Mouse (Mus musculus) kidney, adult 9 months (tissue): ENCODE results near the gene Fanca.
A peak's percentile ranks its signal among the peaks of the same experiment; 100 is the strongest.
"Not testable (repeated sequence)": the region's sequence is repeated elsewhere in the genome, so short reads cannot be mapped to it uniquely, and the experiment has no call there.

Experiments
- DNase-seq: peaks from one replicate; pipeline ENCODE4 v3.0.0; 2022

The Fanca gene

DNA sequence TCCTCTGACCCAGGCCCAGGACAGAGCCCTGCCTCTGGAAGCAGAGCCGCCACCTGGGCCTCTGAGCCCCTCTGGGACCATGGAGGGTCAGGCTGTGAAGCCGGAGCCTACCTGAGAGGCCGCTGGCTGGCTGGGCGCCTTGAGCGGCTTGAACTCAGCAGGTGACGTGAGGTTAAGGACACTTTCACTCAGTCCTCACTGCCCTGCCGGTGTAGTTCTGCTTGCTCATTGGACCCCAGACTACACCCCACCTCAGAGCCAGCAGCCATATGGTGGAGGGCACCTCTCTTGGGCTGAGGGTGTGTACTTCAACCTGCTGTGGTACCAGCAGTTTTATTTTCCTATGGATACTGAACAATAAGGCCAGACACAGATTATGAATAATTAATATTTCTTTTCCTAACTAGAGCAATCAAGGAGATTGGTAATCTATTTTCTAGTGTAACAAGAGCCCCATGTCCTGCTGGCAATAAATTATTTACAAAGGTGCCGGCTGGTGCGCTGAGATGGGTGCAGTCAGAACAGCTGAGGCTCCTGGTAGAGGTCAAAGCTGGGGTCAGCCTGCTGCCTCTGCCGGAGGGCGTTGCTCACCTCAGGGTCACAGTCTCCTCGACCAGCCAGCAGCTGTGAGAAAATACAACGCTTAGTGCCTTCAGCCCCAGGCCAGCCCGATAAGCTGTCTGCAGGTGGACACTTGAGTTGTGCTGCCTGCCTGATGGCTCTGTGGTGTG, 50.3 kb downstream of the Fanca start:
- DNase-seq = peak; percentile 77

GRCm38 (mm10) chr8:123257593-123257992, 60.8 kb downstream of the Fanca start:
- not testable (repeated sequence) for DNase-seq

- DNase-seq = no peak
Observed at GRCm38 (mm10) chr8:123257114-123257513, 61.3 kb downstream of the Fanca start.

- DNase-seq = no peak
Observed at GRCm38 (mm10) chr8:123255170-123255569, 63.2 kb downstream of the Fanca start.

DNA sequence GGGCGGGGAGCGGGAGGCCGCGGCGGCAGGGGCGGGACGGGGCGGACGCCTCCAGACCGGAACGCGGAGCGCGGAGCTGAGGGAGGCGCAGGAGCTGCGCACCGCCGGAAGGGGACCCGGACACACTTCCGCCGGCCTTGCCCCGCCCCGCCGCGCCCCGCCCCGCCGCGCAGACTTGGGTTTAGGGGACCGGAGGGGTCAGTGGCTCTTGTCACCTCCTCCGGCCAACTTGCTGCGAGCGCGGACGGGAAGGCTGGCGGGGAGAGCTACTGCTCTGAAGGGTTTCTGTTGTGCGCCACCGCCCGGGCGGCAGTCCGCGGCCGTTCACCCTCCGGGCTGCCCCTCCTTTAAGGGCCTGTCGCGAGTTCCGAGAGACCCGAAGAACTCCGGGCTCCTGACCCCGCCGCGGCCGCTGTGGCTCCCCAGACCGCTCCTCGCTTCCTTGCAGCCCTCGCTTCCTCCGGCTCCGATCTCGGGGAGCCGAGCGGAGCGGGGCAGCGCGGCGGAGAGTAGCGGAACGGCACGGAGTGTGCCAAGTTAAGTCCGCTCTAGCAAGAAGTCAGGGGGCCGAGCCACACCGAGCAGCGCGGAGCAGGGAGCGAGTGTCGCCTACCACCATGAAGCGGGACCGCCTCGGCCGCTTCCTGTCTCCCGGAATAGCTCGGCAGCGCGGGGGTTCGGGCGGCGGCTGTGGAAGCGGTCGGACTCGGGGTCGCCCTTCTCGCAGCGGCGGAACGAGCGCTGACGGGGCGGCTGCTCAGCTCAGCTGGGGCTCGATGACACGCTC, 64.1 kb downstream of the Fanca start, which contains the start of the genes Zfp276 and Vps9d1:
TSS of gene Zfp276 (plus strand) at position 97 of the 787 bp plus-strand sequence.
TSS of gene Vps9d1 (minus strand) at position 250 of the 787 bp plus-strand sequence.
- peak; percentile 80 for DNase-seq

GRCm38 (mm10) chr8:123253451-123254098, 64.8 kb downstream of the Fanca start:
- DNase-seq = peak; percentile 46

GRCm38 (mm10) chr8:123252925-123253324, 65.5 kb downstream of the Fanca start:
- DNase-seq = no peak

DNA sequence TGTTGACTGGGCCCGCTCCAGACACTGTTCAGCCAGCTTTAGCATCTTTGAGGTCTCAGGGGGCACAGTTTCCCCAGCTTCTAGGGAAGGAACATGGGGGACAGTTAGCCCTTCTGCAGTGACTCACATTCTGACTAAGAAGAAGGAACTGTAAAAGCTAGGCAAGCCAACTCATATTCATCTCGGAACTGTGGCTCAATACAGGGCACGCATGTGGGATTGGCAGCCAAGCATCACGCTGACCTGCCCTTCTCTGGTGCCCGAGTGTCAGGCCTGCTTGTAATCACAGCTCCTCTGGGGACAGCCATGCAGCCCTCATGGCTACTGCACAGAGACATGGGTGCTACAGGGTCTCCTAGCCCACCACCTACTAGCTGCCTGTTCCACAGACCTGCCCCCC, 67.4 kb downstream of the Fanca start:
- no peak for DNase-seq

DNA sequence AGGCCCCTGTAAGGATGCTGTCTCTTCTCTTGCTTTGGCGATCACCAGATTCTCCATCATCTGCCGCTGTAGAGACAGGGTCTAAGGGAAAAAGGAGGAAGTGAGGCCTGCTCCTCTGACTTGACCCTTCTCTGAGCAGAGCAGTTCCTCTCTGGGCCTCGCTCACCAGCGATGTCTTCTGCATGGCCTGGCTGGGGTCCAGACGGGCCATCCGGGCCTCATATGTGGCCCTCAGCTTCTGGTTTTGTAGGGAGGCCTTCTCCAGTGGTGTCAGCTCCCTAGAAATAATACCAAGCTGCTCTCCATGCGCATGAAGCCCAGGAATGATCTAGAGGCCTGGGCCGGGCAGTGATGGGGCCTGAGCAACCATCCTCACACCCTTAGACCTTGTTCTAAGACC, 69.8 kb downstream of the Fanca start:
- no peak for DNase-seq

GRCm38 (mm10) chr8:123247748-123248147, 70.6 kb downstream of the Fanca start:
- DNase-seq = no peak

DNA sequence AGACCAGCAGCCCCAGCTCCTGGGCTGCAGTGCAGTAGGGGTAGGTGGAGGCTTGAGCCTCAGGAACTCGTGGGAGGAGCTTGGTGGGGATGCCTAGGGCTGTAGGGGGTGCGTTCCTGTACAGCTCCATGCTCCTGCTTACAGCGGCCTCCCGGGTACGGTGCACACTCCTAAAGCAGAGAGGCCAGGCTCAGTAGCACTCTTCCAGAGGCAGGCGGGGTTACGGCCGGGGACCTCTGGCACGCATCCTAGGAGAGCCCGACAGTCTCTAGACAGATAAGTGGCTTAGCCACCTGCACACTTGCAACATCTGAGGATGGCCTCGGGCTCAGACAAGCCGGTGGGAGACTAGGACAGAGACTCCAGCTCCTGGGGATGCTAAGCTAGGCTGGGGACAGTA, 72.8 kb downstream of the Fanca start:
- DNase-seq = no peak

DNA sequence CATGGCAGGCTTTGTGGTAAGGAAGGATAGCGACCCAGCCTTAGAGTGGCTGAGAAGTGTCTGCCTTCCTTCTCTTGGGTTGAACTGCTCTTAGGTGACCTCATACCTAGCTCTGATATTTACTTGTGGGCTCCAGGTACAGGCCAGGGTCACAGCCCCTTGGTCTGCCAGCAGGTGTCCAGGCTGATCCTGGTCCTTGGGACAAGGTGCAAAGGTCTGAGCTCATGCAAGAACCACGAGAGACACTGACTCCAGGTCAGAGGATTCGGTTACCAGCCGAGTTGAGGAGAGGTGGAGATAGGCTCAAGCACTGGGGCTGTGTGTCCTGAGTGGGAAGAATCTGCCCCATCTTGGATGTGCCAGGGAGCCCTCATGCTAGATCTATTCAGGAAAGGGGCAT, 74.0 kb downstream of the Fanca start:
- peak; percentile 83 for DNase-seq

DNA sequence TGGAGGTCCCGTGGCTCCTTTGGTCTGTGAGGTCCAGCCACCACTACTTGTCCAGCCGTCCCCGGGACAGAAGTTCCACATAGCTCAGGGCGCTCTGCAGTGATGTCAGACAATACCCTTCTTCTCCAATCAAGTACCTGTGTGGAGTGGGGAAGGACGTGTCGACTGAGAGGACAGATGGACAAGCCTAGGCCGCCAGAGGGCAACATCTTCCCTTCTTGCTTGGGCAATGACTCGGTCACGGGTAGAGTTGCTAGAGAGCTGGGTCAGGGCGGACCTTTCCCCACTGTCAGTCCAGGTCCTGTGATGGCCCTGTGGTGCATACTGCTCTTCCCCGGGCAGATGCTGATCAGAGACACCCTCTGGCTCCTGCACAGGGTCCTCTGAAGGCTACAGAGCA, 75.3 kb downstream of the Fanca start:
- DNase-seq = no peak

- DNase-seq = no peak
Observed at GRCm38 (mm10) chr8:123242107-123242923, 76.1 kb downstream of the Fanca start.

- no peak for DNase-seq
Observed at GRCm38 (mm10) chr8:123239398-123239797, 79.0 kb downstream of the Fanca start.

DNA sequence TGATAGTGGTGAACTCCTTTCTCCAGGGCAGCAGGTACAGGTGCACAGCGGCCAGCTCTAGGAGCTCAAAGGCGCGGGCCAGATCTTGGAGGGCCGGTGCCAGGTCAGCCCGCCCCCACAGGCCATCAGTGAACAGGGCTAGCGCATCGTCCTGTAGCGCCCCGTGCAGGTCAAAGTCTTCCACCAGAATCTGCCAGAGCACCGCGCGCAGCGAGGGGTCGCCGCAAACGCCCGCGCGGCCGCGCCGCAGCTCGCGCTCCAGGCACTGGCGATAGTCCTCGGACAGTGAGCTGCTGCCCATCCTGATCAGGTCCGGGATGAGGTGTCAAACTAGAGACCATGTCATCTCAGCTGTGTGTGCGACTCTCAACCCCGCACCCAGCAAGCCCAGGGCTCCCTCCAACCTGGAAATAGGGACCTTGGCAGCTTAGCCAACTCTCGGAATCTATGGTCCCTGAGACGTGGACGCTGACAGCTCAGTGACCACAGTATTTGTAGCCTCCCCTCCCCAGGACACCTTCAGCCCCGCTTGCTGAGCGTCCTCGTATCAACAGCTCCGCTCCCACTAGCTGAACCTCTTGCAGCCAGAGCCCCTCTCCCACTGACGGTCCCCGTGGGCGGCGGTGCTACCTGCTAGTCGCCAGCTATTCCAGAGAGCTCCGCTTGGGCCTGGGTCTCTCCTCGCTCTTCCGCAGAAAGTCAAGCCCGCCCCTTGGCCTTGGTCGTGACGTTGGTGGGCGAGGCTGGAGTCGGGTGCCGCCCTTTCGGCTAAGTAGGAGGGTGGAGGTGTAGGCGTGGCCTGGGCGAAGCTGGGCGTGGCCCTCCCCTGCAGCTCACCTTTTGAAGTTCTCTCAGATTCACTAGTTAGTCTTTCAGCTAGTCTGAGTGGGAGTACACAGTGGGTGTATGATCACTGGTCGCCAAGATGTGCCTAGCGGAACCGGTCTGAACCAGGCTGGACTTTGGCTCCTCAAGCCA, 82.6 kb downstream of the Fanca start, which contains the start of gene Spata2l:
TSS of gene Spata2l (minus strand) at position 714 of the 978 bp plus-strand sequence.
- DNase-seq = peak; percentile 97

GRCm38 (mm10) chr8:123234918-123235519, 83.4 kb downstream of the Fanca start:
- DNase-seq = no peak

GRCm38 (mm10) chr8:123233760-123234159, 84.6 kb downstream of the Fanca start:
- DNase-seq = no peak

- DNase-seq = no peak
Observed at GRCm38 (mm10) chr8:123233300-123233699, 85.1 kb downstream of the Fanca start.

- no peak for DNase-seq
Observed at GRCm38 (mm10) chr8:123232553-123232952, 85.8 kb downstream of the Fanca start.

DNA sequence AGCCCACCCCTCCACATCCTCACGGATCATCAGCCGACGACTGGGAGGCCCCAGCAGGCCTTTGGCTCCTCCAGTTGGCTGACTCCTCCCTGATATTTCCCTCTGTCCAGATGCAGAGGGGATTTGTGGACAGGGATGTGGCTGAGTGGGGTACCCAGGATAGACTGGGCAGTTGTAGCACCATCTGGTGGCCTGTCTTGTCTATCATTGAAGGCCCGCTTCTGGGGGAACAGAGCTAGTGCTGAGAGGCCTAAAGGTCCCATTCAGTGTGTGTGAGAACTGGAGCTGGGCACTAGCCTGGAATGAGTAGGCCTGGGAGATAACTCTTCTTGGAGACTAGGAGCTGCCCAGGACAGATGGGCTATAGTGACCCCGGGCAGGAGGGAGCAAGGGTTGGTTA, 86.6 kb downstream of the Fanca start:
- no peak for DNase-seq
